10 mouse cellular contexts compared by ENCODE assay signal in the genomic region with DNA sequence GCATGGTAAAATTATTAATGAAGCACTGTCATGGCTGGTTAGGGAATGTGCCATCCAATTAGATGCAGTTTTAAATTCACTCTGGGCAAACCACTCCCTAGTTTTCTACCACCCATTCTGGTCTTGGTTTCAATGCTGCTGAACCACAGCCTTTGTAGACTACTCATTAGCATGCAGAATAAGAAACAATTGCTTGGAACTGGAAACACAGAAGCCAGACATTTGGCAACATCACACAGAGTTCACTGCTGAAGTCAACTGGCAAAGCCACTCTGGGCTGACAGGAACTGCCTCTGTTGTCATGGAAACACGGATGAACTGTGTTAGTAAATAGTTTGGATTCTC. TPM values are rescaled to one million over a fixed set of nuclear protein-coding genes. Genes with fewer than 3 reads are reported as not detected.
DNase-seq lines count a peak whose midpoint lies in the region; ATAC-seq lines count a peak whose summit lies in the region.
"Had no signal": no experiment of that assay in that cellular context is flagged by ENCODE, and none has a peak within 500 bp of the region (broad histone marks: within the 10 kb centered on the region; RNA-seq: fewer than 3 reads in every experiment).

No protein-coding gene starts in this region.

- DNase-seq in layer of hippocampus, adult 11-12 months (ENCODE audit: low spot score): peak; percentile 70
- no peak for DNase-seq in layer of hippocampus, postnatal 25 days (ENCODE audit: extremely low spot score in 1 of 2, low spot score in 1 of 2)
- peak; percentile 29 for DNase-seq in embryo, embryonic 11.5 days (ENCODE audit: low read depth, low spot score)
- DNase-seq in layer of hippocampus, adult 9-10 months (ENCODE audit: low spot score): peak; percentile 59
- DNase-seq in neural tube, embryonic 10.5 days (ENCODE audit: extremely low spot score, low spot score): peak; percentile 26
- DNase-seq in heart, postnatal 36 days: no peak
- DNase-seq in liver: no peak

- H3K27ac ChIP-seq in heart, embryonic 12.5 days (ENCODE audit: poor library complexity, severe bottlenecking): no peak overlapping the region
- H3K27ac ChIP-seq: limb, embryonic 15.5 days; stomach, embryonic 15.5 days had no signal

- WGBS in heart, embryonic 12.5 days: 26% methylated on average over 1 of the region's 1 CpGs

- no peak for ATAC-seq in heart, embryonic 12.5 days (ENCODE audit: insufficient number of reproducible peaks, low FRiP score)

- H3K9me3 ChIP-seq in heart, embryonic 12.5 days (replicated peaks): no peaks in the 10 kb centered on the region
- H3K9me3 ChIP-seq: limb, embryonic 15.5 days; stomach, embryonic 15.5 days had no signal

- no peaks in the 10 kb centered on the region for H3K36me3 ChIP-seq in heart, embryonic 12.5 days
- H3K36me3 ChIP-seq: limb, embryonic 15.5 days; stomach, embryonic 15.5 days had no signal

- no peak overlapping the region for H3K4me3 ChIP-seq in heart, embryonic 12.5 days
- H3K4me3 ChIP-seq: limb, embryonic 15.5 days; stomach, embryonic 15.5 days had no signal

- H3K4me1 ChIP-seq in heart, embryonic 12.5 days (replicated peaks): no peaks in the 10 kb centered on the region
- H3K4me1 ChIP-seq: stomach, embryonic 15.5 days had no signal

- H3K4me2 ChIP-seq in heart, embryonic 12.5 days: no peak overlapping the region
- H3K4me2 ChIP-seq: limb, embryonic 15.5 days; stomach, embryonic 15.5 days had no signal

- no peaks in the 10 kb centered on the region for H3K27me3 ChIP-seq in heart, embryonic 12.5 days (replicated peaks)
- H3K27me3 ChIP-seq: limb, embryonic 15.5 days; stomach, embryonic 15.5 days had no signal

- H3K9ac ChIP-seq in heart, embryonic 12.5 days: no peak overlapping the region
- H3K9ac ChIP-seq: limb, embryonic 15.5 days; stomach, embryonic 15.5 days had no signal

- intact Hi-C loops in heart, postnatal 36 days (cut with DNase I): no loop called here

RNA-seq across cellular contexts. Expression of gene Mapk10, which starts 50.0 kb away (rescaled TPM):
- total RNA-seq in layer of hippocampus, postnatal 25 days (2021): 100 to 1,000 TPM; 423 to 463 TPM
- 10 to 100 TPM; 36.0 to 36.2 TPM for total RNA-seq in heart, postnatal 36 days (2021)
- 0.31 and 0.49 TPM in 2 replicates for polyA plus RNA-seq in heart, embryonic 12.5 days (2016; fragmentation: Nextera tagmentation; extraction: Ambion mirVana)

Comparison
In these comparisons a context has a peak if more than half of its experiments do, and no peak if none do; other contexts are left out.
1. DNase-seq: peak in layer of hippocampus, adult 11-12 months (single experiment), embryo, embryonic 11.5 days (single experiment), layer of hippocampus, adult 9-10 months (single experiment) and neural tube, embryonic 10.5 days (single experiment); none in layer of hippocampus, postnatal 25 days (0 of 2), heart, postnatal 36 days (0 of 2) and liver (single experiment).
2. RNA of gene Mapk10, which starts 50.0 kb away (total RNA-seq): 423 to 463 TPM in layer of hippocampus, postnatal 25 days; 36.0 to 36.2 TPM in heart, postnatal 36 days; every median in the first group is over 10 times any median in the second.